Mouse (Mus musculus) forebrain, embryonic 15.5 days (tissue): ENCODE results near the gene Rfxank. TPM values are rescaled to one million over a fixed set of nuclear protein-coding genes. Genes with fewer than 3 reads are reported as not detected.

Source experiments
- ATAC-seq: fragments of 200-750 bp; cut with Nextera tagmentation; replicated peaks from 2 replicates; pipeline ENCODE4 v1.8.0; 2017; ENCODE audit warnings: mild to moderate bottlenecking, moderate TSS enrichment, moderate library complexity
- H3K27ac ChIP-seq: fragments of 300-500 bp; sonication (generic); replicated peaks from 2 replicates; pipeline ENCODE4 v1.5.1; 2015; ENCODE audit warnings: mild to moderate bottlenecking, inconsistent platforms
- H3K27me3 ChIP-seq: fragments of 300-500 bp; sonication (generic); 2 replicates; pipeline ENCODE4 v1.6.1; 2015; ENCODE audit warnings: inconsistent platforms
- H3K36me3 ChIP-seq: fragments of 300-500 bp; sonication (generic); 2 replicates; pipeline ENCODE4 v1.6.1; 2015; ENCODE audit warnings: mild to moderate bottlenecking, inconsistent platforms
- H3K4me1 ChIP-seq: fragments of 300-500 bp; sonication (generic); 2 replicates; pipeline ENCODE4 v1.6.1; 2015; ENCODE audit warnings: inconsistent platforms
- H3K4me2 ChIP-seq: fragments of 300-500 bp; sonication (generic); replicated peaks from 2 replicates; pipeline ENCODE4 v1.6.1; 2015; ENCODE audit warnings: mild to moderate bottlenecking, inconsistent platforms
- H3K4me3 ChIP-seq: fragments of 300-500 bp; sonication (generic); 2 replicates; pipeline ENCODE4 v1.5.1; 2015; ENCODE audit warnings: mild to moderate bottlenecking, inconsistent platforms
- H3K9ac ChIP-seq: fragments of 300-500 bp; sonication (generic); replicated peaks from 2 replicates; pipeline ENCODE4 v1.6.1; 2015; ENCODE audit warnings: mild to moderate bottlenecking, inconsistent platforms
- H3K9me3 ChIP-seq: fragments of 300-500 bp; sonication (generic); 2 replicates; pipeline ENCODE4 v1.6.1; 2016; ENCODE audit warnings: inconsistent platforms
- WGBS: fragments of 180-500 bp; shearing (Covaris S2); methylation state at CpG from one replicate; pipeline ENCODE4 v1.1.7; 2015; ENCODE audit warnings: mixed read lengths; 5-methylcytosine and 5-hydroxymethylcytosine counted together
- polyA plus RNA-seq: library from polyadenylated mRNA; unstranded; fragments of >200 nt; fragmentation: Nextera tagmentation; extraction: Ambion mirVana; gene quantifications from 2 replicates; pipeline ENCODE4 v1.2.1, GENCODE M21; 2015

The Rfxank gene
- polyA plus RNA-seq: 11.5 and 13.4 TPM in 2 replicates

- Histone ChIP-seq H3K9me3 (no peaks in the 10 kb centered on the region), H3K27ac (peak within 1 kb of the TSS; percentile 90), H3K4me3 (peak within 1 kb of the TSS; percentile 75), H3K27me3 (no peaks in the 10 kb centered on the region), H3K4me1 (peaks cover 23% of the 10 kb centered on the region), H3K36me3 (peaks cover 22% of the 10 kb centered on the region), H3K9ac (peak within 1 kb of the TSS; percentile 81), H3K4me2 (peak within 1 kb of the TSS; percentile 66)
- peak; percentile 98 for ATAC-seq
- WGBS: under 1% methylated on average over 46 of the region's 46 CpGs
Observed at GRCm38 (mm10) chr8:70139026-70139857, at the start of gene Rfxank, which contains the start of the genes Borcs8 and Mef2b. Gene Rfxank (minus strand): TSS chr8:70139154. Gene Borcs8 (plus strand): TSS chr8:70139499. Gene Mef2b (plus strand): TSS chr8:70139711.

DNA sequence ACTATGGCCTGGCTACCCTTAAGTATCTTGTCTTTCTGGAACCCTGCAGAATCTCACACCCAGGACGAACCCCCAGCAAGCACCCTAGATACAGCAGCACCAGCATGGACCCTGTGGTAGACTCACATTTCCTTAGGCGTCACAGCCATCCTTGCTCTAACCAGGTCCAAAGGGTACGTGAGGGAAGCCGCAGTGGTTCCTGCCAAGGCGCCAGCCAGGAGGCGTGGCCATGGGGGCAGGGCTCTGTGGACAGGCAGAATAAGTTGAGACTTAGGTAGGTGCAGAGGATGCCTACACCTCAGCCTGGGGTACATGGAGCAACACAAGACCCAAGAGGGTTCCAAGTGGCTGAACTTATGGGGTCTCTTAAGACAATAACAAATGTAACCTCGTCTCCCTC lies 49.8 kb upstream of the Rfxank start:
- Histone ChIP-seq H3K27ac (no peak overlapping the region), H3K27me3 (no peaks in the 10 kb centered on the region), H3K4me2 (no peak overlapping the region), H3K9me3 (no peaks in the 10 kb centered on the region), H3K36me3 (no peaks in the 10 kb centered on the region), H3K4me3 (no peak overlapping the region), H3K4me1 (no peaks in the 10 kb centered on the region), H3K9ac (no peak overlapping the region)
- WGBS: 70% methylated on average over 7 of the region's 7 CpGs
- ATAC-seq: no peak

DNA sequence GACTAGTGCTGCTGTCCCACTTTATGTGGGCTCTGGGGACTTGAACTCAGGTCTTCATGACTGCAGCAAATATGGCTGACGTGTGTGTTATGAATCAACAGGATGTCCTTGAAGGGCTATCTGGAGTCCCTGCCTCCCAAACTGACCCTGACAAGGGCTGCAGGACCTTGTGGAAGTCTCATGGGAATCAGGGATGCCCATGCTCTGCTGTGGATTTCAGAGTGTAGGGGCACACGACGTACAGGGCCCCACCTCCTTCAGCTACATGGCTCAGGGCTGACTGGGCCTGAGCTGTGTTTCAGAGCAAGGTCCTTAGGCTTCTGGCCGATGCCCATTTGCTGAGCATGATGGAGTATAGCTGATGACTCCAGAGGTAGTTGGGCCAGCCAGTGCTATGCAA lies 44.2 kb upstream of the Rfxank start:
- Histone ChIP-seq H3K4me1 (no peaks in the 10 kb centered on the region), H3K27ac (no peak overlapping the region), H3K9ac (no peak overlapping the region), H3K4me3 (no peak overlapping the region), H3K4me2 (no peak overlapping the region), H3K36me3 (peaks cover 25% of the 10 kb centered on the region), H3K9me3 (no peaks in the 10 kb centered on the region), H3K27me3 (no peaks in the 10 kb centered on the region)
- 90% methylated on average over 4 of the region's 4 CpGs for WGBS
- no peak for ATAC-seq

DNA sequence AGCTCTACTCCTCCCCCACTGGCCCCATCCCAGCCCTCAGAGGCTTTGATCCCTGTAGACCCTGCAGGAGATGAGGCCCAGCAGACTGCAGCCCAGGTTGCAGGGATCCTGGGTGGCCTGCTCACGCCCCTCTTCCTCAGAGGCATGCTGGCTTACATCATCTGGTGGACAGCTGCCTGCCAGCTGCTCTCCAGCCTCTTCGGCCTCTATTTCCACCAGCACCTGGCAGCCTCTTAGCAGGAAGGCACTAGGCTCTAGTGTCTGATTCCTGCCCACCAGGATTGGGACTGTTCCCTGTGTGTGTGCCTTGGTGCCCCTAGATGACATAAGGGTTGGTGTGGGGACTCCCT lies 42.9 kb upstream of the Rfxank start:
- Histone ChIP-seq H3K4me2 (no peak overlapping the region), H3K4me3 (no peak overlapping the region), H3K9ac (no peak overlapping the region), H3K27me3 (no peaks in the 10 kb centered on the region), H3K27ac (no peak overlapping the region), H3K9me3 (no peaks in the 10 kb centered on the region), H3K4me1 (no peaks in the 10 kb centered on the region), H3K36me3 (peaks cover 28% of the 10 kb centered on the region)
- no peak for ATAC-seq
- 75% methylated on average over 2 of the region's 2 CpGs for WGBS

DNA sequence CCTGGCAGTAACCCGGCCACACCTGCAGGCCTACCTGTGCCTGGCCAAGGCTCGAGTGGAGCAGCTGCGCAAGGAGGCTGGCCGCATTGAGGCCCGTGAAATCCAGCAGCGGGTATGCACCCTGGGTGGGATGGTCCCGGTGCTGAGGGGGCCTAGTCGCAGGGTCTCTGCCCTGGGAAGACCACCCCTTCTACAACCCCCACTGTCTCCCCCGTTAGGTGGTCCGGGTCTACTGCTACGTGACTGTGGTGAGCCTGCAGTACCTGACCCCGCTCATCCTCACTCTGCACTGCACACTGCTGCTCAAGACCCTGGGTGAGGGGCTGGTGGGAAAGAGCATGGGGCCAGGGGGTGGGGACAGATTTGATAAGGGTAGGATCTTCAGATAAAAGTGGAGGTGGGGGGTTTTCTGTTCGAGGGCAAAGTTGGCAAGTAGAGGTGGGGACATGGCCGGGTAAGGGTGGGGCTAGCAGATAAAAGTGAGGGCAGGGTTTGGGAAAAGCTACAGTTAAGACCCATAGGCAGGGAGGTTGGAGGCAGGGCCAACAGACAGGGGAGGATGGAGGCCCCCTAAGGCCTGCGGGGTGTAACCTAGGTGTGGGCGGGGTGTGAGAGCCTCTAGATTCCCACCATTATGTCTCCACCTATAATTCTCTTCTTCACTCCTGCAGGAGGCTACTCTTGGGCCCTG lies 42.4 kb upstream of the Rfxank start:
- Histone ChIP-seq H3K27me3 (no peaks in the 10 kb centered on the region), H3K4me2 (no peak overlapping the region), H3K9ac (no peak overlapping the region), H3K4me3 (no peak overlapping the region), H3K36me3 (peaks cover 28% of the 10 kb centered on the region), H3K4me1 (no peaks in the 10 kb centered on the region), H3K9me3 (no peaks in the 10 kb centered on the region), H3K27ac (no peak overlapping the region)
- ATAC-seq: no peak
- 93% methylated on average over 16 of the region's 16 CpGs for WGBS

GRCm38 (mm10) chr8:70179082-70179481 lies 40.1 kb upstream of the Rfxank start:
- H3K4me1 ChIP-seq: peaks cover 2% of the 10 kb centered on the region
- H3K36me3 ChIP-seq: peaks cover 28% of the 10 kb centered on the region
- H3K9me3 ChIP-seq: no peaks in the 10 kb centered on the region
- H3K4me3 ChIP-seq: no peak overlapping the region
- no peak overlapping the region for H3K9ac ChIP-seq
- 93% methylated on average over 4 of the region's 4 CpGs for WGBS
- no peaks in the 10 kb centered on the region for H3K27me3 ChIP-seq
- H3K27ac ChIP-seq: no peak overlapping the region
- ATAC-seq: no peak
- H3K4me2 ChIP-seq: no peak overlapping the region

DNA sequence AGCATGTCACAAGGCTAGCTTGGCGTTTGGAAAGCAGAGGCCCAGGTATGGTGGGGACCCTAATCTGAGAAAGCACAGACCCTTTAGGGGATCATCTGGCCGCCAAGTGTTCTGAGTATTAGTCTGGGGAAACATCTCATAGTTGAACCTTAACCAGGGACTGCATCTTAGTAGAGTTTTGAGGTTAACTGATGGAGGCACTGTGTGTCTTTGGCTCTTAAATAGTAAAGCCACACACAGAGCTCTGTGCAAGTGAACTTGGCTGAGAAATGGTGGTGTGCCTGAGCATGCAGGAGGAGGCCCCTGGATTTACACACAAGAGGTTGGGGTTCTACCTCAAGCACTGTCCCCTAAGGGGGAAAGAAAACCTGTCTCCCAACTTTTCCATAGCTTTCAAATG lies 39.3 kb upstream of the Rfxank start:
- Histone ChIP-seq H3K9me3 (no peaks in the 10 kb centered on the region), H3K27ac (no peak overlapping the region), H3K36me3 (peaks cover 26% of the 10 kb centered on the region), H3K4me1 (peaks cover 10% of the 10 kb centered on the region), H3K9ac (no peak overlapping the region), H3K4me2 (no peak overlapping the region), H3K27me3 (no peaks in the 10 kb centered on the region), H3K4me3 (no peak overlapping the region)
- ATAC-seq: no peak
- 96% methylated on average over 2 of the region's 2 CpGs for WGBS

DNA sequence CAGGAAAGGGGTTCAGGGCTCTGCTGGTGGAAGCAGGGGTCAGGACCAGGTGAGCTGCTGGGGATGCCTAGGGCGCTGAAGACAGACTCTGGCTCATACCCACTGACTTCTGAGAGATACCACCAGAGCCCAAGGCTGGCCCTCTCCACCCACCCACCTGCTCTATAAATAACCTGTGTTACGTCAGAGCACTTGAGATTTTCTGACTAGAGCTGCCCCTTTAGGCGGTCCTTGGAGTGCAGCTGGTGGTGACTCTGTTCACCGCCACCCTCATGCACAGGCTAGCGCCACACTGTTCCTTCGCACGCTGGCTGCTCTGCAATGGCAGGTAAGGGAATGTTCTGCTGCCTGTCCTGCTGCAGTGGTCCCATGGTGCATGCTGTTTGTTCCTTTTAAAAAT lies 35.1 kb upstream of the Rfxank start:
- Histone ChIP-seq H3K4me2 (no peak overlapping the region), H3K4me3 (no peak overlapping the region), H3K4me1 (peaks cover 20% of the 10 kb centered on the region), H3K36me3 (peaks cover 8% of the 10 kb centered on the region; the same call in 1 of the 2 replicates), H3K27ac (no peak overlapping the region), H3K9me3 (no peaks in the 10 kb centered on the region), H3K27me3 (no peaks in the 10 kb centered on the region), H3K9ac (no peak overlapping the region)
- no peak for ATAC-seq
- 92% methylated on average over 7 of the region's 7 CpGs for WGBS

GRCm38 (mm10) chr8:70173320-70173719 lies 34.4 kb upstream of the Rfxank start:
- Histone ChIP-seq H3K36me3 (peaks cover 4% of the 10 kb centered on the region; the same call in 1 of the 2 replicates), H3K9ac (no peak overlapping the region), H3K27ac (no peak overlapping the region), H3K4me1 (peaks cover 20% of the 10 kb centered on the region), H3K4me3 (peak overlapping the region; percentile 71; the same call in 1 of the 2 replicates), H3K9me3 (no peaks in the 10 kb centered on the region), H3K27me3 (no peaks in the 10 kb centered on the region), H3K4me2 (peak overlapping the region; percentile 47)
- 80% methylated on average over 5 of the region's 5 CpGs for WGBS
- ATAC-seq: no peak

DNA sequence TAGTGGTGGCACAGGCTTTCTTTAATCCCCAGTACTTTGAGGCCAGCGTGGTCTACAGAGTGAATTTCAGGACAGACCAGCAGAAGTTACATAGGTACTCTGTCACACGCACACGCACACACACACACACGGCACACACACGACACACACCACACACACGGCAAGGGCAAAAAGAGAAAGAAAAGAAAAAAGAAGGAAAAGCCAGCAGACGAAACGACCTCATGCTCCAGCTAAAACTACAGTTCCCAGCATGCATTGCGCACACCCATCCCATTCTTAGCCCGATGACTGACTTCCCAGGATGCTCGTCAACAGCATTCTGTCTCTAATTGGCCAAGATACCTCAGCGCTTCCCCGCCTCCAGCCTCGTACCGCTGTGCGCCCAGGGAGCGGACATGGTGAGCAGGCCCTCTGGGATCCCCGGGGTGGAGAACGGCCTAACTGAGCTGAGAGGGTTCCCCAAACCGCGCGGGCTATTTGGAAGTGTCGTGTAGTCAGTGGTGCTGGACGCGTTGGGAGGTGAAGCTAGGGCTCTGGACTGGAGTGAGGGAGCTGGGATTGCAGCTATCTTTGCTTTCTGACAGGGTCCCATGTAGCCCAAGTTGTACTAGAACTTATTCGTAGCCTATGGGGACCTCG lies 33.2 kb upstream of the Rfxank start, which contains the start of gene Tmem161a:
Gene Tmem161a (plus strand): TSS at position 314 of the 639 bp plus-strand sequence.
- H3K4me2 ChIP-seq: peak within 1 kb of the TSS; percentile 47
- 2% methylated on average over 27 of the region's 27 CpGs for WGBS
- no peaks in the 10 kb centered on the region for H3K27me3 ChIP-seq
- H3K4me1 ChIP-seq: peaks cover 20% of the 10 kb centered on the region
- peak within 1 kb of the TSS; percentile 71 for H3K4me3 ChIP-seq
- H3K36me3 ChIP-seq: no peaks in the 10 kb centered on the region
- H3K27ac ChIP-seq: no peak within 1 kb of the TSS
- ATAC-seq: peak; percentile 98
- peak within 1 kb of the TSS; percentile 63 for H3K9ac ChIP-seq
- no peaks in the 10 kb centered on the region for H3K9me3 ChIP-seq

DNA sequence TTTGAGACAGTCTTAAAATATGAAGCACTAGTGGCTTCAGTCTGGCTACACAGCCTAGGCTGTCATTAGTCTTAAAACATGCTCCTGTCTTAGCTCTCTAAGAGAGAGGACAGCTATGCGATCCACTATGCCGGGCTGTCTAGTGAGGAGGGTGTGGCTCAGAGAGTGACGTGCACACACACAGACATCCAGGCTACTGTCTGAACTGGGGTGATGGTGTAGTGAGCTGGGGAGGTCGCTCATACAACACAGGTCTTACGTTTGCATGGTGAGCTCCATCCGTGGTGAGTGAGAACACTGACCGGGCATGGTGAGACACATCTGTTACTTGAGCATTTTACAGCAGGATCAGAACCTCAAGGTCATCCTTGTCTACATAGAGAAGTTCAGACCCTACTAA lies 32.3 kb upstream of the Rfxank start:
- no peak overlapping the region for H3K27ac ChIP-seq
- ATAC-seq: no peak
- peak overlapping the region; percentile 47; the same call in 1 of the 2 replicates for H3K4me2 ChIP-seq
- H3K27me3 ChIP-seq: no peaks in the 10 kb centered on the region
- peaks cover 24% of the 10 kb centered on the region for H3K4me1 ChIP-seq
- no peaks in the 10 kb centered on the region for H3K36me3 ChIP-seq
- no peak overlapping the region for H3K9ac ChIP-seq
- H3K9me3 ChIP-seq: no peaks in the 10 kb centered on the region
- H3K4me3 ChIP-seq: no peak overlapping the region
- WGBS: 92% methylated on average over 7 of the region's 7 CpGs

GRCm38 (mm10) chr8:70170748-70171147 lies 31.8 kb upstream of the Rfxank start:
- no peaks in the 10 kb centered on the region for H3K36me3 ChIP-seq
- 85% methylated on average over 3 of the region's 3 CpGs for WGBS
- H3K9me3 ChIP-seq: no peaks in the 10 kb centered on the region
- H3K27ac ChIP-seq: no peak overlapping the region
- H3K4me2 ChIP-seq: no peak overlapping the region
- no peak overlapping the region for H3K9ac ChIP-seq
- H3K4me3 ChIP-seq: no peak overlapping the region
- H3K4me1 ChIP-seq: peaks cover 24% of the 10 kb centered on the region
- H3K27me3 ChIP-seq: no peaks in the 10 kb centered on the region
- no peak for ATAC-seq
